Mouse (Mus musculus): ENCODE data around the gene Cyp3a13.
"Not testable (repeated sequence)": the region's sequence is repeated elsewhere in the genome, so short reads cannot be mapped to it uniquely, and the experiment has no call there.

DNA sequence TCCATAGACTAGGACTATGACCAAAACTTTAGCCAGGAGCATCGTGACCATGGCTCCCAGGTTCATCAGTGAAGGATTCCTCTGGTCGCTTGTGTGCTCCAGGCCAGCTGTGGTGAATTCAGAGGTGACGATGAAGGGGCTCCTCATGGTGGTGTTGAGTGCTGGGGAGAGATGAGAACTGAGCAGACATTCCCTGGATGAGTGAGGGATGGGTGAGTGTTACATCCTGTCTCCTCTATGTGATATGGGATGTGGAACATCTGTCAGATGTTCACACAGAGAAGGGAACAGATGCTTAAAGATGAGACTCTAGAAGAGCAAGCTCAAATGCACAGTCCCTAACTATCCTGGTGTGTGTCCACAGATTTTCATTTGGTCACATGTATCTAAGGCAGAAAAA is 66.5 kb downstream of the Cyp3a13 start:
- TF ChIP-seq POLR2A (IDR thresholded peaks at IDR 0.05; ENCODE audit: insufficient read depth, low read depth, low read length); CTCF (IDR thresholded peaks at IDR 0.05); EP300 (IDR thresholded peaks at IDR 0.05; ENCODE audit: insufficient read depth, low read depth, low read length): not testable (repeated sequence)
